Mouse (Mus musculus) CH12.LX (cell line): ENCODE data around the gene Klhl3. TPM values are rescaled to one million over a fixed set of nuclear protein-coding genes. Genes with fewer than 3 reads are reported as not detected.

Experiments
- DNase-seq: peaks from one replicate; pipeline ENCODE4 v3.0.0-alpha.2; 2013; ENCODE audit errors: extremely low read depth
- H3K27ac ChIP-seq: 2 replicates; pipeline ENCODE4 v1.5.1; 2012; ENCODE audit warnings: low read depth, mild to moderate bottlenecking, control low read depth, moderate library complexity; ENCODE audit not compliant: insufficient read depth
- H3K27me3 ChIP-seq: replicated peaks from 2 replicates; pipeline ENCODE3; 2012; ENCODE audit warnings: inconsistent platforms
- H3K36me3 ChIP-seq, 2 experiments: replicated peaks in 1 of 2; 2 replicates each; pipeline versions ENCODE3 to v1.6.1; 2012; ENCODE audit warnings: inconsistent platforms in 1 of 2, low read length in 1 of 2, mild to moderate bottlenecking in 1 of 2, mixed read lengths in 1 of 2, moderate library complexity in 1 of 2; ENCODE audit not compliant: control insufficient read depth in 1 of 2, insufficient read depth in 1 of 2
- H3K4me1 ChIP-seq, 2 experiments: 2 replicates each; pipeline ENCODE4 v1.6.1; 2012; ENCODE audit warnings: inconsistent platforms in 1 of 2, moderate library complexity in 1 of 2; ENCODE audit not compliant: insufficient read depth in 2 of 2, control insufficient read depth in 1 of 2
- H3K4me2 ChIP-seq: 2 replicates; pipeline ENCODE4 v1.6.1; 2012; ENCODE audit warnings: low read depth, mild to moderate bottlenecking, control low read depth; ENCODE audit not compliant: poor library complexity, insufficient read depth, severe bottlenecking
- H3K4me3 ChIP-seq, 3 experiments: fragments of 150-350 bp in 1 of 3; sonication (generic) in 1 of 3; replicated peaks in 1 of 3; 2 replicates each; pipeline versions ENCODE3 to v1.5.1; 2011 to 2012; ENCODE audit warnings: low read depth in 2 of 3, low read length in 2 of 3, mild to moderate bottlenecking in 2 of 3, moderate library complexity in 2 of 3, control low read depth in 1 of 3, improper control_type of control experiment in 1 of 3, inconsistent platforms in 1 of 3, mixed read lengths in 1 of 3; ENCODE audit not compliant: poor library complexity in 1 of 3
- H3K79me2 ChIP-seq: replicated peaks from 2 replicates; pipeline ENCODE4 v1.6.1; 2012; ENCODE audit warnings: mild to moderate bottlenecking, moderate library complexity; ENCODE audit not compliant: control insufficient read depth, poor library complexity, insufficient read depth, severe bottlenecking; ENCODE audit errors: extremely low read depth
- H3K9ac ChIP-seq: 2 replicates; pipeline ENCODE4 v1.6.1; 2012; ENCODE audit warnings: low read depth, mild to moderate bottlenecking, control low read depth, moderate library complexity; ENCODE audit not compliant: insufficient read depth
- H3K9me3 ChIP-seq: replicated peaks from 2 replicates; pipeline ENCODE3; 2012; ENCODE audit warnings: low read length, inconsistent platforms, mixed read lengths
- CHD1 ChIP-seq: IDR thresholded peaks from 2 replicates; pipeline ENCODE4 v1.6.1; 2012; ENCODE audit warnings: low read depth, low read length, improper control_type of control experiment, inconsistent platforms
- CHD2 ChIP-seq: IDR thresholded peaks from 2 replicates; pipeline ENCODE4 v1.6.1; 2011; ENCODE audit warnings: low read length, improper control_type of control experiment
- JUN ChIP-seq: IDR thresholded peaks from 2 replicates; pipeline ENCODE4 v1.6.1; 2011; ENCODE audit warnings: low read depth, mild to moderate bottlenecking, low read length, improper control_type of control experiment, moderate library complexity; ENCODE audit not compliant: insufficient read depth
- KAT2A ChIP-seq: IDR thresholded peaks from 2 replicates; pipeline ENCODE4 v1.6.1; 2012; ENCODE audit warnings: low read length, improper control_type of control experiment, inconsistent platforms; ENCODE audit not compliant: insufficient replicate concordance
- MAFK ChIP-seq: IDR thresholded peaks from 2 replicates; pipeline ENCODE4 v1.6.1; 2011; ENCODE audit warnings: low read length, improper control_type of control experiment; ENCODE audit not compliant: insufficient replicate concordance
- MAZ ChIP-seq: IDR thresholded peaks from 2 replicates; pipeline ENCODE4 v1.6.1; 2012; ENCODE audit warnings: low read depth, mild to moderate bottlenecking, inconsistent platforms, low read length, improper control_type of control experiment, moderate library complexity
- MEF2A ChIP-seq: IDR thresholded peaks from 2 replicates; pipeline ENCODE4 v1.6.1; 2014; ENCODE audit warnings: low read depth, mild to moderate bottlenecking, inconsistent platforms, low read length, improper control_type of control experiment, borderline replicate concordance
- PAX5 ChIP-seq: IDR thresholded peaks from 2 replicates; pipeline ENCODE4 v1.6.1; 2012; ENCODE audit warnings: low read length, inconsistent platforms, mixed read lengths
- POLR2A ChIP-seq: IDR thresholded peaks from 2 replicates; pipeline ENCODE4 v1.6.1; 2011; ENCODE audit warnings: low read depth, mild to moderate bottlenecking, improper control_type of control experiment, low read length
- POLR2AphosphoS2 ChIP-seq: IDR thresholded peaks from 2 replicates; pipeline ENCODE4 v1.6.1; 2011; ENCODE audit warnings: low read depth, low read length, improper control_type of control experiment
- RAD21 ChIP-seq: IDR thresholded peaks from 2 replicates; pipeline ENCODE4 v1.6.1; 2011; ENCODE audit warnings: low read depth, mild to moderate bottlenecking, low read length, improper control_type of control experiment, moderate library complexity
- RCOR1 ChIP-seq: conservative IDR thresholded peaks from 2 replicates; pipeline ENCODE4 v1.6.1; 2012; ENCODE audit warnings: low read depth, mild to moderate bottlenecking, inconsistent platforms, low read length, improper control_type of control experiment
- SMC3 ChIP-seq: IDR thresholded peaks from 2 replicates; pipeline ENCODE4 v1.6.1; 2011; ENCODE audit warnings: low read depth, low read length, improper control_type of control experiment
- TCF12 ChIP-seq: IDR thresholded peaks from 2 replicates; pipeline ENCODE4 v1.6.1; 2014; ENCODE audit warnings: low read depth, mild to moderate bottlenecking, inconsistent platforms, low read length, improper control_type of control experiment
- ZC3H11A ChIP-seq: IDR thresholded peaks from 2 replicates; pipeline ENCODE4 v1.6.1; 2012; ENCODE audit warnings: low read depth, mild to moderate bottlenecking, inconsistent platforms, low read length, improper control_type of control experiment
- ZMIZ1 ChIP-seq: IDR thresholded peaks from 2 replicates; pipeline ENCODE4 v1.6.1; 2012; ENCODE audit warnings: low read depth, mild to moderate bottlenecking, inconsistent platforms, low read length, improper control_type of control experiment
- dilution Hi-C: fragments of 300-500 bp; cut with MboI; formaldehyde crosslinking; loops from 2 replicates; pipeline ENCODE4 v1.14.3; 2020; ENCODE audit warnings: low sequenced_read_pairs; ENCODE audit not compliant: extremely low pct_unique_long_range_greater_than_20kb, extremely low pct_ligation_motif_present
- in situ Hi-C: fragments of 300-500 bp; cut with MboI; formaldehyde crosslinking; loops from 3 replicates; pipeline ENCODE4 v1.14.3; 2019; ENCODE audit warnings: low sequenced_read_pairs, low pct_ligation_motif_present, low pct_unique_long_range_greater_than_20kb, mixed read lengths
- polyA plus RNA-seq: library from polyadenylated mRNA; unstranded; fragments of >175 nt; gene quantifications from 2 replicates; pipeline ENCODE4 v1.2.1, GENCODE M21; 2012; ENCODE audit warnings: low read depth; ENCODE audit not compliant: insufficient read length
- total RNA-seq, 2 experiments: library from RNA; depleted of rRNA; stranded (reverse); fragments of 300-350 nt in 1 of 2; fragments of >200 nt in 1 of 2; gene quantifications; 2 replicates each; pipeline ENCODE4 v1.2.3; 2012 to 2014

The Klhl3 gene
- total and polyA plus RNA-seq, 3 experiments = not detected

DNA sequence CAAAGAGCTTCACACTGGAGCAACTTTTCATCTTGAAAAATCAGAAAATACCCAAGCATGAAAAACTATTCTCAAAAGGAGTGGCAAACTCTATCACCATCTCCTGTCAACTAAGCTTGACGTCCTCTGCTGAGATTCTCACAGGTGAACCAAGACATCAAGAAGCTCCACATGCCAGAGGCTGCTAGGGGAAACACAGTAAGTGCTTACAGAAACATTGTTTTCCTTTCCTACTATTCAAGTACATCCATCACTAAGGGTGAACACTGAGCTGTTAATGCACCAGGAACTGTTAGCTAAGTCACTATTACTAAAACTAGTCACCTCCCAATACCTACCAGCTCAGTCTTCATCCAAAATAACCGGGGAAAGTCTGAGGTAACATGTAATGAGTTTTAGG lies 11.6 kb upstream of the Klhl3 start:
- in situ Hi-C loops = no loop called here
- Histone ChIP-seq H3K9me3 (no peaks in the 10 kb centered on the region), H3K4me2 (no peak overlapping the region), H3K27ac (no peak overlapping the region), H3K79me2 (peaks cover 22% of the 10 kb centered on the region), H3K4me1 (peaks cover 0 to 16% of the 10 kb centered on the region in 2 experiments; a peak in 3 of 4 replicates), H3K36me3 (peaks cover 0 to 9% of the 10 kb centered on the region in 2 experiments), H3K4me3 (no peak overlapping the region), H3K27me3 (no peaks in the 10 kb centered on the region), H3K9ac (no peak overlapping the region)
- TF ChIP-seq ZC3H11A = no peak
- 0 out of 2 replicates have a peak, but pooled peaks have one; percentile 33 for TF ChIP-seq ZMIZ1
- TF ChIP-seq PAX5 = no peak
- TF ChIP-seq SMC3 = no peak
- 0 out of 2 replicates have a peak, but pooled peaks have one; percentile 74 for TF ChIP-seq POLR2AphosphoS2
- no peak for TF ChIP-seq CHD1
- TF ChIP-seq MEF2A = no peak
- dilution Hi-C loops = no loop called here
- DNase-seq = no peak

- Histone ChIP-seq H3K27me3 (no peaks in the 10 kb centered on the region), H3K4me3 (no peak overlapping the region), H3K27ac (no peak overlapping the region), H3K9ac (no peak overlapping the region), H3K4me1 (peaks cover 0 to 11% of the 10 kb centered on the region in 2 experiments; a peak in 3 of 4 replicates), H3K9me3 (no peaks in the 10 kb centered on the region), H3K79me2 (peaks cover 22% of the 10 kb centered on the region), H3K4me2 (no peak overlapping the region), H3K36me3 (peaks cover 0 to 9% of the 10 kb centered on the region in 2 experiments)
- in situ Hi-C loops = no loop called here
- no peak for DNase-seq
- no peak for TF ChIP-seq POLR2A
- TF ChIP-seq ZMIZ1 = peak; percentile 52; the same call in 1 of the 2 replicates
- TF ChIP-seq, all 38 proteins: peak for 1
- dilution Hi-C loops = no loop called here
Measured at GRCm38 (mm10) chr13:58124278-58124677, 10.9 kb upstream of the Klhl3 start.

GRCm38 (mm10) chr13:58123381-58123780 lies 10.0 kb upstream of the Klhl3 start:
- no peak for TF ChIP-seq CHD2
- TF ChIP-seq SMC3 = no peak
- TF ChIP-seq RAD21 = no peak
- no peak for TF ChIP-seq MAZ
- TF ChIP-seq CHD1 = no peak
- no peak for TF ChIP-seq JUN
- no peak for TF ChIP-seq MAFK
- no peak for TF ChIP-seq ZMIZ1
- no peak for TF ChIP-seq TCF12
- no peak for TF ChIP-seq KAT2A
- TF ChIP-seq RCOR1 = no peak
- no peak for TF ChIP-seq POLR2A
- TF ChIP-seq PAX5 = no peak
- no peak for TF ChIP-seq POLR2AphosphoS2
- dilution Hi-C loops = no loop called here
- Histone ChIP-seq H3K4me1 (peaks cover 0 to 11% of the 10 kb centered on the region in 2 experiments; a peak in 3 of 4 replicates), H3K27me3 (no peaks in the 10 kb centered on the region), H3K27ac (no peak overlapping the region), H3K4me2 (no peak overlapping the region), H3K36me3 (peaks cover 0 to 9% of the 10 kb centered on the region in 2 experiments), H3K79me2 (peaks cover 22% of the 10 kb centered on the region), H3K4me3 (no peak overlapping the region), H3K9me3 (no peaks in the 10 kb centered on the region), H3K9ac (no peak overlapping the region)
- in situ Hi-C loops = no loop called here
- no peak for DNase-seq
